Mouse (Mus musculus) embryo, embryonic 11.5 days (tissue): Measurements from ENCODE around the gene S100a13.

ENCODE experiments used
- DNase-seq: peaks from one replicate; pipeline ENCODE4 v3.0.0-alpha.2; 2012; ENCODE audit warnings: low read depth, low spot score

Gene S100a13

DNA sequence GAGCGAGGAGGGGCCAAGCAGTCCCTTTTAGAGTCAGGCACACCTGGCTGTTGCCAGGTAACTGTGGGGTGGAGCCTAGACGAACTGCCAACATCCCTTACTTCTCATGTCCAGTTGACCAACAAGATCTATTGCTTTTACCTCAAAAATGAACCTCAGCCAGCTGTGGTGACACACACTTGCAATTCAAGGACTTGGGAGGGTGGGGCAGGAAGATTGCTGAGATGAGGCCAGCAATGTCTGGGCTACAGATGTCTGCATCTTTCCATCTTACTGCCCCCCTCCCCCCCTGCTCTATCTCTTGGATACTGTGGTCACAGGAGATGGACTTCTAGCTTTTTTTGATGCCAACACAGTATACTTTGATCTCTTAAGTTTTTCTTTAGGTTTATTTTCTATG, 38.0 kb downstream of the S100a13 start:
- DNase-seq: no peak

DNA sequence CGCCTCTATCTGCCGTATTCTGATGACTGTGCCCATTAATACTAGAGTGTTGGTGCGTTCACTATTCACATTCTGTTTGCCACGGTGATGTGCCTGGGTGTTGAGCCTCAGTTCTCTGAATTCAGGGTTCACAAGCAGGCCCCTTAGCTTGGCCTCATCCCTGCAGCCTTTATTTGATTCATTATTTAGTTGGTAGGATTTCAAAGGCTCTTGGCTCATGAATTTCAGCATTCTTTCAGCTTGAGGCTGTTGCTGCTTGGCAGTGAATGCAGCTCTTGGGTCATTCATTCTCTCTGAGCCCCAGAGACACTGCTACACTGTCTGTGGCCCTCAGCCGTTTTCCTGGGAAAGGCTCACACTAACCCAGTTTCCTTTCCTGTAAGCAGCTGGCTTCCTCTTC, 41.7 kb downstream of the S100a13 start:
- DNase-seq: no peak

DNA sequence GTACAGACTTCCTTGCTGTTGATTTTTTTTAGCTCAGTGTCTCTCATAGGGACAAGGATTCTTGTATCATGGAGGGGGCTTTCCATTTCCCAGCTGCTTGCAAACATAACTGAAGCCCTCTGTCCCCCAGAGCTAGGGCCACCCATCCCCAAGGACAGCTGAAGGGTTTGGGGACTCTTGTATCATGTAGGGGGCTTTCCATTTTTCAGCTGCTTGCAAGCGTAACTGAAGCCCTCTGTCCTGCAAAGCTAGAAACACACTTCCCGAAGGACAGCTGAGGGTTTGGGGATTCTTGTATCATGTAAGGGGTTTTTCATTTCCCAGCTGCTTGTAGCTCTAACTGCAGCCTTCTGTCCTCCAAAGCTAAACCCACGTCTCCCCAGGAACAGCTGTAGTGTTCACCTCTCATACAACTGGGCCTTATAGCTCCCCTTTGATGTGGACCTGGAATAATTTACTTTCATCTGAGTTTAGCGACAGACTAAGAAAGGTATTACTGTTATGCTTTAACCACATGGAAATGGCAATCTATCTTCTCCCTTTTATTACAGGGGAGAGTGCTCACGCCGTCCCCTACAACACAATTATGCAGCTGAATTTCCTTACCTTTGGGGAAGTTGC, 45.9 kb downstream of the S100a13 start, which contains the start of gene S100a3:
TSS of gene S100a3 (plus strand) at position 571 of the 621 bp plus-strand sequence.
- DNase-seq: no peak
